Mouse (Mus musculus) C2C12 (cell line): ENCODE measurements around the gene Espn.

Experiments used
- CEBPB ChIP-seq: IDR thresholded peaks from one replicate; pipeline ENCODE4 v1.6.1; 2011; ENCODE audit warnings: low read depth, mild to moderate bottlenecking, control low read depth, moderate library complexity
- CTCF ChIP-seq: IDR thresholded peaks from one replicate; pipeline ENCODE4 v1.5.1; 2011; ENCODE audit not compliant: control insufficient read depth, insufficient read depth, insufficient read length
- FOSL1 ChIP-seq: IDR thresholded peaks from one replicate; pipeline ENCODE4 v1.8.0; 2011; ENCODE audit warnings: mild to moderate bottlenecking, low read length; ENCODE audit not compliant: poor library complexity, insufficient read depth, severe bottlenecking
- MAX ChIP-seq: IDR thresholded peaks from one replicate; pipeline ENCODE4 v1.6.1; 2011; ENCODE audit warnings: mild to moderate bottlenecking, control low read depth
- MYOD1 ChIP-seq: IDR thresholded peaks from one replicate; pipeline ENCODE4 v1.6.1; 2011; ENCODE audit warnings: low read depth; ENCODE audit not compliant: control insufficient read depth, insufficient read length
- MYOG ChIP-seq: IDR thresholded peaks from one replicate; pipeline ENCODE4 v1.6.1; 2011; ENCODE audit not compliant: control insufficient read depth, insufficient read length; ENCODE audit errors: extremely low read depth
- USF1 ChIP-seq: IDR thresholded peaks from one replicate; pipeline ENCODE4 v1.6.1; 2011; ENCODE audit warnings: low read depth, mild to moderate bottlenecking, control low read depth, moderate library complexity

DNA sequence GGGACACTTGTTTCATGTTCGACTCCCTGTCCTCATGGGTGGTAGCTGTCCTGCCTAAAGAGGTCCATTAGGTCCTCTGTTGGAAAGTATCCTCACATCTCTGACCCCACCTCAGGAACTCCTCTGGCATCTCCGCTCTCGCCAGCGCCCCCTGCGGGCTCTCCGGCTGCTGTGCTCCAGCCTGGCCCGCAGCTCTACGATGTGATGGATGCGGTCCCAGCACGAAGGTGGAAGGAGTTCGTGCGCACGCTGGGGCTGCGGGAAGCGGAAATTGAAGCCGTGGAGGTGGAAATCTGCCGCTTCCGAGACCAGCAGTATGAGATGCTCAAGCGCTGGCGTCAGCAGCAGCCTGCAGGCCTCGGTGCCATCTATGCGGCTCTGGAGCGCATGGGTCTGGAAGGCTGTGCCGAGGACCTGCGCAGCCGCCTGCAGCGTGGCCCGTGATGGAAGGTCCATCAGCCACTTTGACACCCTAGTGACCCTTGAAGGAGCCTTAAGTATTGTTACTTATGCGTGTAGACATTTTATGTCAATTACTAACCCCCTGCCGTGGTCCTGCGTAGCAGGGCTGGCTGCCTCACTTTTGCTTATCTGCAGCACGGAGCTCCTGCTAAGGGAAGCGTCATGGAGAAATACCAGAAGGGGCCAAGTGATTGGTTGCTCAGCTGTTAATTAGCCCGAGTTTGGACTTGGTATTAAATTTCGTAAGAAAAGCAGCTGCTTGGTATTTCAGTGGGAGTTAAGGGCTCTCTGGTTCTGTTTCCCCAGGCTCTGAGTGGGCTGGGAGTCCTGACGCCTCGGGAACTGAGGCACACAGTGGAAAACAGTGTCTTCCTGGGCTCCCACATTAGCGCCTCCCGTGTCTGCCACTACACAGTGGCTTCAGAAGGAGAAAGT, 32.5 kb downstream of the Espn start:
- TF ChIP-seq CTCF: no peak
- TF ChIP-seq USF1: no peak
- no peak for TF ChIP-seq MYOG
- no peak for TF ChIP-seq MAX
- TF ChIP-seq CEBPB: no peak
- TF ChIP-seq FOSL1: no peak
- no peak for TF ChIP-seq MYOD1
